Mouse (Mus musculus): Measurements from ENCODE around the gene Palm2.

Gene Palm2

DNA sequence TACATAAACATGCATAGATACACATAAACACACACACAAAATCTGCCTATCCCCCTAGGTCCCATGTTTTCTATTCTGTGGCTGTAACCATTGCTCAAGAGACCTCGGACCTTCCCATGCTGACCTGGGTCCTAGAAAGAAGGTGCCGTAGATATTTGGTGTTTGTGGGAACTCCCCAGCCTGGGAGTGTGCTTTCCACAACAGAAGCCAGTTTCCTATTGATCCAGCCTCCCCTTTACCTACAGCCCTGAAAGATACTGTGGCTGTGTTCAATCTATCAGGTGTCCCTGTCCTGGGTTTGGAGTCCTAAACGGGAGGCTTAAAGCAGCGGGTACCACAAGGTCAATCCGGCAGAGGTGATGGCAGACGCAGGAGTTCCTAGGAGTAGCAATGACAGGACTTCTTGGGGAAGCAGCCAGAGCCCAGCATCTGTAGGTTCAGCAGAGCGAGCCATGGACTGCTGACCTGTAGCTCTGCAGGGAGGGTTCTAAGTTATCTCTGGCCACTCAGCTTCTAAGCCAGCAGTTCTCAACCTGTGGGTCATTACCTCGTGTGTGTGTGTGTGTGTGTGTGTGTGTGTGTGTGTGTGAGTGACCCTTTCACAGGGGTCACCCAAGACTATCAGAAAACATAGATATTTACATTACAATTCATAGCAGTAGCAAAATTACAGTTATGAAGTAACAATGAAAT, 79.3 kb downstream of the Palm2 start:
- no peak for DNase-seq (ENCODE audit: low read depth, low spot score)

DNA sequence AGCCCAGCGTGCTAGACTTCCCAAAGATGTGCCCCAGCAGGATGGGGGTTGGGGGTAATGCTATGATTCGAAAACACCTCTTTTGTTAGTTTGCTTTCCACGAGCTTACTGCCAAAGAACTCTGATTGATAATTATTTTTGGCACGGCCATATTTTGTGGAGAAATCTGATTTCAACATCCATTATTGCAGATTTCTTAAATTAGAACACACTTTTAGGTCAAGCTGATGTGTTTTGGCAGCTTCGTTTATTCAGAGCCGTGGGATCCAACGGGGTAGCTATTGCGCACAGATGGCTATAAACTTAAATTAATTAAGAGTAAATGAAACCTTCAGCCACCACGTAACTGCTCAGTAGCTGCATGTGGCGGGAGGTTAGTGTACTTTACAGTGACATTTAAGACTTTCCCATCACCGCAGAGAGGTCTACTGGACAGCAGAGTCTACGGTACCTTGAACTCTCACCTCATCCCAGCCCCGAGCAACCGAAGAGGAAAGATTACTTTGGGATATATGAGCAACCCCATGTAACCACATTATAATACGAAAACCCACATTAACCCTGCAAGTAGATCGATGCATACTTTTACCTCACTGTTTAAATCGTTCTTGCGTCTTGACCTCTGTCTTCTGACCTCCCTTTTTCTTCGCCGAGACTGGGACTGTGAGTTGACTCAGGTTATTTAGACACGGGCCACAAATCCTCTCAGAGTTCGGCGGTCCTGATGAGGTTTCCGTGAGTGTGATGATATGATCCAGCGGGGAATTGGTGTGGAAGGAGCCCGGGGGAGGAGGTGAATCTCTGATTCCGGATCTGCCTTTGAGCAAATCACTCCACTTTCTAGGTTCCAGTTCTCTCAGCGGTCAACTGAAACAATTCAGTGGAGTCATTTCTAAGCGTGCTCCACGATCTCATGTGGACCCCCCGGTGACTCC, 80.2 kb downstream of the Palm2 start:
- DNase-seq (ENCODE audit: low read depth, low spot score): no peak

DNA sequence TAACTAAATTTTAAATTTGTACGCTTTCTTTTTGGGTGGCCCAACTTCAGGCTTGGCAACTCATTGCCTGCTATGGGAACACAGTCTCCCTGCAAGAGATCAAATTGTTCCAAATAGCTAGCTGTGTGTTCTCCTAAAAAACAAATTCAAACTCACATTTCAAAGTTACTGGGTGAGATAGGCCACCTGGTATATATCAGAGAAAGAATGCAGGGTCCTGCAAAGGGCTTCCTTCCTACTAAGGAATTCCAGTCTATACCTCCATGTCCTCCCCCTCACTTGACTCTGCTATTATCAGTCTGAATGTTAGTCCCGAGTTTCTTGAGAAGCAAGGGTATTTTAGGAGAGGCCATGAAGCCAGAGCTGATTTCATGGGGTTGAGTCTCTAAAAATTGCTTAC, 81.3 kb downstream of the Palm2 start:
- no peak for DNase-seq (ENCODE audit: low read depth, low spot score)

DNA sequence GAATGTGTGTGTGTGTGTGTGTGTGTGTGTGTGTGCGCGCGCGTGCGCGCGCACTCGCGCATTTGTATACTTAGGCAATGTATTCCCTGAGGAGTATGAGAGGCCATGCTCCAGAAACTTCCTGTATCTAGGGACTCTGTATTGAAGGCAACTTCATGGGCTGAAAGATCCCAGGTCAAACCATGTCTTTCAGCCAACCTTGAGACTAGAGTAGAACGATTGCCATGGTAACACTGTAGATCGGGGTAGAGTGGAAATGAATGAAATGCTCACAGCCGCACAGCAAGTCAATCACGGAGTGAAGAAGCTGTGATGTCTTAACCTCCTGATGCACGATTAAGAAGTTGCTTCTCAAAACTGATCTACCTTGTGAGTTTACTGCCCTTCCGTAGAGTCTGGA, 89.4 kb downstream of the Palm2 start:
- DNase-seq (ENCODE audit: low read depth, low spot score): no peak

DNA sequence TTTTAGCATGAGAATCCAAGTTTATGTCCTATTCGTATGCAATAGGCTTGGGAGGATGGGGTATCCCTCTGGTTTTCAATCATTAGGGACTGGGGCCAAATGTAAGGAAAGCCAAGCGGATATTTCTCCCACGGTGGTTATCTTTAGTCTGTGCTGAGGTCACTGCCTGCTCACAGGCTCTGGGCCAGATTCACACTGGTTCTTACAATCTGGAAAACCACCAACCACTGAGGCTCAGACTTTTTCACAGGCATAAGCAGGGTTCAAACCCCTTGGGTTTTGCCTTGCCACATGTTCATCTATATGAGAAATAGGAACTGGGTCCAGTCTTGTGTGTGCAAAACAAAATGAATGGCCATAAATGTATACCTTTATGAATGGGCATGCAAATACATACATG, 90.4 kb downstream of the Palm2 start:
- no peak for DNase-seq (ENCODE audit: low read depth, low spot score)

DNA sequence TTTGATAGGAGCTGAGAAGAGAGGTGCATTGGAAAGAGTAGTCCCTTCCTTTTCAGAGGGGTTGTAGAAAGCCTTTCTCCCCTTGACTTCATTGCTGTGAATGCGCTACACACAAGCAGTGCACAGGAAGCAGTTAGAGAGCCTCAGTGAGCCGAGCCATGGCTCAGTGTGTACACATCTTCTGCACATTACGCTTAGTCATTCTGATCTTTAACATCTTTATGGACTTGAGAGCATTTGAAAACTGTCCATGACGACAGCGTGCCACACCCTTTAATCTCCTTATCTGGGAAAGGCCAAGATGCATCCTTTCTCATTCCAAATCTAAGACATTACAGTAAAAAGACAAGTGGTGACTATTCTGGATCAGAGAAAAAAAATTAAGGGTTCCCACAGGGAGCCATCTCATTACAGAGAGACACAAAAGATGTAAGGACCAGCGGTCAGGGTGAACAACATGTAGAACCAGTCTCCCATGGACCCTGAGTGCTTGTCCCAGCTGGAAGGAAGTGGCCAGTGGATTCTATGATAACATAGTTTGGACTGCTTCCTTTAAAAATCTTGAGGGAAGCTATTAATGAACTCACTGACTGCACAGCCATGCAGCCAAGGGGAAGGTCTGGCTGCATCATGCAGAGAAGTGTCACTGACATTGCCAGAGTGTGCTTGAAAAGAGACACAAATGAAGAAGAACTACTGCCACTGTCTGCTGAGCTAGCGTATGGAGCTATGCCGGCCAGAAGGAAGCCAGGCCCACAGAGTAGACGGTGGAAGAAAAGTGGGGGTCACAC, 91.4 kb downstream of the Palm2 start:
- DNase-seq (ENCODE audit: low read depth, low spot score): no peak

DNA sequence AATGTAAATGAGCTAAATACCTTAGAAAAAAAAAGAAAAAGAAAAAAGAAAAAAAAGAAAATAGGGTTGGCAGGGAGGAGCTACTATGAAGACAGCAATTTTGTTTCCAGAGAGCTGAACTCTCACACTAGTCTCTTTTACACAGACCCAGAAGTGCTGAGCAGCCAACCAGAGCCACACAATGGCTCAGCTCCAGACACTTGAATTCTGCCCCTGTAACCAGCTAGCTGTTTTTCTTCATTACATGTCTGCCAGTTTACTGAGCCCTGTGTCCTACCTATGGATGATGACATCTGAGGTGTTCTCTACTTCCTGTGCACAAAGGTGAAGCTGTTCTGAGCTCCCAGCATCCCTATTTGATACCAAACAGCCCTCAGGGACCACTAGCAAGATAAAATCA, 94.2 kb downstream of the Palm2 start:
- no peak for DNase-seq (ENCODE audit: low read depth, low spot score)

DNA sequence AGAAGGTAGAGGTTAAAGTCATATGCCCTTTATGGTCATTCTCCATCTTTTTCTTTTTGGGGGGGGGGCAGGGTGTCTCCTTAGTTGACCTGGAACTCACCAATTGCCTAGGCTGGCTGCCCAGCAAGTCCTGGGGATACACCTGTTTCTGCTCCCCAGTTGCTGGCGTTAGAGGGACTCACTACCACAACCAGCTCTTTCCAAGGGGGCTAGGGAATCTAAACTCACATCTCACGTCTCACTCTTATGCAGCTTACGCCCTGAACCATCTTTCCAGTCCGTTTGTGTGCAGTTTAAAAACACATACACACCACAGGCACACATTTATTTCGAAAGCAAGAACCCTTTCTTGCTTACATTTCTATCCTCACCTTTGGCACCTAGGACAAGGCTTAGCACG, 99.6 kb downstream of the Palm2 start:
- DNase-seq (ENCODE audit: low read depth, low spot score): no peak

DNA sequence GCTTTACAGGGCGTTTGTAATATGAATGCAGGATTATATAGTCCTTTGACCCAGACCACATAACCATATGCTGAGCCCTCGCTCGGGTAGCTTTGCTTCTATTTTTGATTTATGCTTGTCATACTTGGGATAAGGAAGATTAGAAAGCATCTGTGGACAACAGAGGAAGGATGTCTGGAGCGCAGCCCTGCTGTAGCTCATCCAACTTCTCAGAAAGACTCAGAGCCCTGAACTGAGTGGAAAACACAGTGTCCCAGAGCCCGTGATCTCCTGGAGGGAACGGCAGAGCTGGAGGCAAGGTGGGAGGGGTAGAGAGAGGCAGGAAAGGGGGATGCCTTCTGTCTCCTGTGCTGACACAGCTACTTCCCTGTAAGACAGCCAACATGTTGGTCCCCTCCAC, 100.2 kb downstream of the Palm2 start:
- DNase-seq (ENCODE audit: low read depth, low spot score): no peak

DNA sequence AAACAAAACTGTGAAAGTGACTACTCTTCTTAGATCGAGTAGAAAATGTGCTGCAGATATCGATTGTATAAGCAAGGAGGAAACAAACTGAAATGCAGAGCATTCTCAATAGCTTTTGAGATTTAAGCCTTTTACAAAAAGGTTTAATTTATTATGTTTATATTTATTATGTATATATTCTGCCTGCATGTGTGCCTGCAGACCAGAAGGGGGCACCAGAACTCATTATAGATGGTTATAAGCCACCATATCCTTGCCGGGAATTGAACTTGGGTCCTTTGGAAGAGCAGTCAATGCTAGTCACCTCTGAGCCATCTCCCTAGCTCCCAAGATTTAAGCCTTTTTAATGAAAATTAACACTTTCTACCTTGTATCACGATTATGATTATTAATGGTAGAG, 101.0 kb downstream of the Palm2 start:
- no peak for DNase-seq (ENCODE audit: low read depth, low spot score)

DNA sequence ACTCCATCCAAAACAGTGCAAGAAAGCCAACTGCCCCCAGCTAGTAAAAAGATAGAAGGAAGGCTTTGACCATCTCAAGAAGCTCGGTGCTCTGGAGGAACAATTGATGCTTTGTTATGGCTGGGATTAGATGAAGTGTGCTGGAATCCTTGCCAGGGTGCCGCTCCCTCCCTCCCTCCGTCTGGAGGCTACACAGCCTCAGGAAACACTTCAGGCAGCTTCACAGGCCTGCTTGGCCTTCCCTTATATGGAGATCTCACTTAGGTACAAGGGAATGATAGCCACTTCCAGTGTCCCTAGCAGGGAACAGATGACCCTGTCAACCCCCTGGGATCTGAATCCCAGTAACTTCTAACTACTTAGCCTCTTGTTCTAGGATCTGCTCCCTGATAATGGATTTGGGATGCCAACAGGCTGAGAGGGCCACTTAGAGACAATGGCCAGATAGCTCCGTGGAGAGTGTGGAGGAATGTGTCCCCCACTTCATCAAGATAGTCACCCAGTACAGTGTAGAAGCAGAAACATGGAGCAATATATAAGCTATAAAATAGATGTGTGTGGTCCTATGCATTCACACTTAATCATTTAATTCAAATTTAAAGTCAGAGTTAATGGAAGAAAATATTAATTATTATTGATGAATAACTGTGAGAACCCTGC, 104.1 kb downstream of the Palm2 start:
- no peak for DNase-seq (ENCODE audit: low read depth, low spot score)

DNA sequence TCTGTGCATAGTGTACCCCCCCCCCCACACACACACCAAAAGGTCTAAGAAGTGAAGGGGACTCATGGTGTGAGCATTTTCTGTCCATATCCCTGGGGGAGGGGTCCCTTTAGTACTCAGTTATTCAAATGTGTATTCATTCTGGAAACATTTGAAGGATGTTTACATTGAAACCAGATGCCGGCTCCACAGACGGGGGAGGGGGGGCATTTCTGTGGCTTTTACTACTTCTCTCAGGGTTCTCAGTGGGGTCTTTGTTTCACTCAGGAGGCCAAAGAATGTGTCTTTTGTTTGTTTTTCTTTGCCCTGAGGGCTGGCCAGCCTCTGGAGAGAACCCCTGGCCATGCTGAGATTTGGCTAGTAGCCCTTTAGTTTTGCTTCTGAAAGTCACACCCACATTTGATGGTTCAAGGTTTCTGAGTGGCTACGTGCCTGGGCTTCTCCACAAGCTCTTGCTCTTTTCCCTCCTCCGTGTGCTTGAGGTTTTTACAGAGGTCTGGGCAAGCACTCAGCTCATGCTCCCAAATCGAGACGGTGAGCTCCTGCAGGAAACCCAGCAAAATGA, 109.7 kb downstream of the Palm2 start:
- DNase-seq (ENCODE audit: low read depth, low spot score): no peak

DNA sequence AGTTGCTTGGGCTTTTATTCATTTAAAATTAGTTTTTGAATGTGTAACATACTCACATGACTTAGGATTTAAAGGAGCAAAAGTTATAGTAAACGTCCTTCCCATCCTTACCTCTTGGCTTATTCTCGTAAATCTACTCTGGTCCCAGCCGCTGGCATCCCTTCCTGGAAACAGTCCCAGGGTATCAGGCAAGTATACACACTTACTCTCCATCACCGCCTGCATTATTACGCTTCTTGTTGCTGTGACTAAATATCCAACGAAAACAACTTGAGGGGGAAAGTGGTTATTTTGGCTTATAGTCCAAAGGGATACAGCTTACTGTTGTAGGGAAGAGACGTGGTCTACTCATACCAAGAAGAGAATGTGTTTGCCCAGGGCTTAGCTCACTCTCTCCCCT, 113.7 kb downstream of the Palm2 start:
- no peak for DNase-seq (ENCODE audit: low read depth, low spot score)

DNA sequence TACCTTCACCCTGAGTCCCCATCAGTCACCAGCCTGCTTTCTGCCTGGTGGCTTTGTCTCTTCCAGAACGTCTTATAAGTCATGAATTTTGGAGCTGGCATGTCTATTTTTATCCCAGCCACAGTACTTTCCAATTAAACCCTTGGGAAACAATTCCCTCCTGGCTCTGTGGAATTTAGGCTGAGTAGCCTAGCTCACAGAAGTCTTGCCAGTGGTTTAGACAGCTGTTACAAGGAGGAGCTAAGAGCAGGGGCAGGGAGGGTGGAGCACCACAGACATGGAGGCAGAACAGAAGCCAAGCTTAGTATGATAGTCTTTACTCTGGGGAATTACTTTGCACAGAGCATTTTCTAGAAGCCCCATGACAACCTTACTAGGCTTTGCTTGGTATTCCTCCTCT, 116.2 kb downstream of the Palm2 start:
- no peak for DNase-seq (ENCODE audit: low read depth, low spot score)

DNA sequence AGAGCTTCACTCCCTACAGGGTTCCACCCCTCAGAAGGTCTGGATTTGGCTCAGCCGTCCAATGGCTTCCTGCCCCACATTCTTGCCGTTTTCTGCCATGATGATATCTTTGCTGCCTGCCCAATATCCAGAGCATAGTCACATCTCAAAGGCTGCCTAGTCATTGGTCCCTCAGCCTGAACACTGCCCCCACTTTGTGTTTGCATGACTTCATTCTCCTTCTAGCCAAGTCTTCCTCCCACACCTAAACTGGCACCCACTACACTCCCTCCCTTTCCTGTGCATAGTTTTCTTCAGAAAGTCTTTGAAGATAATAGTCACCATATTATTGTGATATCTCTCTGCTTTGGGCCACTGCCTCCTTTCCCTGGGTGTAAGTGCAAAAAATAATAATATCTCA, 123.1 kb downstream of the Palm2 start:
- no peak for DNase-seq (ENCODE audit: low read depth, low spot score)

DNA sequence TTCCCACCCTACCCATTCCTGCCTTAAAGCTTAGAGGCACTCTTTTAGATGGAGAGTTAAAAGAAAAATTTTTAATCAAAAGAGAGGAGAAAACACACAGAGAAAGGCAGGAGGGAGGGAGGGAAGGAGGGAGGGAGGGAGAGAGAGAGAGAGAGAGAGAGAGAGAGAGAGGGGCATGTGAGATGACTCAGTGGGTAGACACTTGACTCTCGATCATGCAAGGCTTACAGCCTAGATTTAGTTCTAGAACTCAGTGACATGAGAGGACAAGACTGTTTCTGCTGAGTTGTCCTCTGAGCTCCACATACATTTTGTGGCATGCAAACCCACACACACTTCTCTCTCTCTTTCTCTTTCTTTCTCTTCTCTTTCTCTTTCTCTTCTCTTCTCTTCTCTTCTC, 125.4 kb downstream of the Palm2 start:
- DNase-seq (ENCODE audit: low read depth, low spot score): no peak

DNA sequence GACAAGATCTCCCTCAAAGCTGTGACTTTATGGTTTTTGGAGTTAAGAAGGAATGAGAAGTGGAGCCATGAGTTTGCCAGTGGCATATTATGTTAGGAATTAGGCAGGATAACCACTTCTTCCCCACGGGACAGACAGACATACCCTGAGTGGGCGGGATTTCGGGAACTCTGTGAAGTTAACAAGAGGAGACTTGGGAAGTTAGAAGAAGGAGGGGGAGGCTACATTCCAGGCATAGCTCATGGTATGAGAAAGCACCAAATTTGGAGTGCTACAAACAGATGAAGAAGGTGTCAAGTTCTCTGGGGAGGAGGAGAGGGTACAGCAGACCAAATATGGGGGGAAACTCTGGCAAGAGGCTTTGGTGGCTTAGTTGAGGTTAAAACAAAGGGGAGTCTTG, 126.0 kb downstream of the Palm2 start:
- no peak for DNase-seq (ENCODE audit: low read depth, low spot score)

DNA sequence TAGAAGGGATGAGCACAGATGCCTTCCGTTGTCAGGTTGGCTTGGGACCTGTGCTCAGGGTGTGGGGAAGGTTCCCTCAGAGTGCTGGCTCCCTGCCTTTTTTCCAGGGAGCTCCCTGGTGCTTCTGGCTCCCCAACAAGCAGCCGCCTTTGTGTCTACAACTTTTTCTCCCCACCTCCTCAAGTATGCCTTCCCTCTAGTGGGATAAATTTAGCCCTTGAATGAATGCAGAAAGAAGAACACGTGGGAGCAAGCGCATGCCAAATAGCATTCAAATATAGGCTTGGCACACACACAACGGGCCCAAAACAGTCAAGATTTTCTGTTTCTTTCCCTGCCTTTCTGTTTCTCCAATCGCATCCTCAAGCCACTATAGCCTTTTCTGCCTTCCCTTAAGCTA, 127.0 kb downstream of the Palm2 start:
- no peak for DNase-seq (ENCODE audit: low read depth, low spot score)

DNA sequence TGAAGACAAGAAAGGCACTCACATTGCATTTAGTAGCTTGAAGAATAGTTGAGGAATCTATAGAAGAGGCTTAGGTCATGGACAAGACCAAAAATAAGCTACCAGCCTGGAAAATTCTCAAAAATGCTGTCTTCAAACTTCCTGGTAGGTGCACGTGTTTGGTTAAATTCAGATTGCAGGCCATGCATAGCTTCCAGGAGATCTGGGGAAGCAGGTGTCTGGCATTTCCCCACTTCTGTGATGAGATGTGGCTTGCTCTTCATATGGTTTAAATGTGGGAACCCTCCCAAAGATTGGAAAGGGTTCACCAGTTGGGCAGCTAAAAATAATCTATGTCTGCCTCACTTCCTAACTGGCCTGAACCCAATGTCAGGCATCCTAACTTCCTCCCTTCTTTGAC, 131.2 kb downstream of the Palm2 start:
- no peak for DNase-seq (ENCODE audit: low read depth, low spot score)

DNA sequence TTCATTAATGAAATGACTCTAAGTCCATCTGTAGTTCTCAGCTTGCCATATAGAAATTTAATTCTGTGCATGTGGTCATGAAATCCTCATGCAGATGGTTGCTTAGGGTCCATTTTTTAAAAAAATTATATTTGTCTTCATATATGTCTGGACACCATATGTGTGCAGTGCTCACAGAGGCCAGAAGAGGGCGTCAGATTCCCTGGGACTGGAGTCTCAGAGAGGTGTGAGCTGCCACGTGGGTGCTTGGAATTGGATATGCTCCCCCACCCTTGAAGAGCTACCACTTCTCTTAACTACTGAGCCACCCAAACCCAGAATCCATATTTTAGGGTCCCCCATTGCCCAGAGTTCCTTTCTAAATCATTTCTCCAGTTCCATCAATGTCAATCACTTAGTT, 131.8 kb downstream of the Palm2 start:
- DNase-seq (ENCODE audit: low read depth, low spot score): no peak

DNA sequence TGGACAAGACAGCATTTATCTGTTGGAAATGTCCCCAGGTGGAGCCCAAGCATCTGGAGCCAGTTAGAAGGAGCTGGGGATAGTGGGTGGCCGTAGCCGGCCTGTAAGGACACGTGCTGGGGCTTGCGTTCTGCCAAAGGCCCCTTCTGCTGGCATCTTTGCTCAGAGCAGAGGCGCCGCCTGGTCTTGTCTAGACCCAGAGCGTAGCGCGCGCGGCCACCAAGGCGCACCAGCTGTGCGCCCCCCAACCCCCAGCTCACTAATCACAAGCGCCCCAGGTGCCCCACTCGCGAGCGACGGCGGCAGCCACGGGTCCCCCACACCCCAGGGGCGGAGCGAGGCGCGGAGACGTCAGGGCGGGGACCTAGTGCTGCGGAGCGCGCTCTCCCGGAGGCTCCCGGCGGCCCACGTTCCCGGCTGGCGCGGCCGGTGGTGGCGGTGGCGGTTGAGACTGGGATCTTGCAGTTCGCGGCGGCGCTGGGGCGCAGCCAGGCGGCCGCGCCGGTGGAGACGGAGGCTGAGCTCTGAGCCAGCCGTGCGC, 133.7 kb downstream of the Palm2 start, which contains the start of gene Pakap:
Pakap (plus strand) TSS at position 514 of the 541 bp plus-strand sequence.
- no peak for DNase-seq (ENCODE audit: low read depth, low spot score)
